Mouse (Mus musculus): Measurements from ENCODE around the gene Fam131a. TPM values are rescaled to one million over a fixed set of nuclear protein-coding genes. Genes with fewer than 3 reads are reported as not detected.

The Fam131a gene
- polyA plus RNA-seq, 1 experiment from 2014 or later, result 11.8 TPM

GRCm38 (mm10) chr16:20725750-20726149 is 32.7 kb downstream of the Fam131a start:
- Histone ChIP-seq H3K36me3 (ENCODE audit: control insufficient read depth, insufficient read depth, low read length) (no peaks in the 10 kb centered on the region), H3K4me1 (replicated peaks; ENCODE audit: control insufficient read depth, insufficient read depth, low read length) (no peaks in the 10 kb centered on the region), H3K27ac (ENCODE audit: low read depth, low read length) (no peak overlapping the region), H3K27me3 (ENCODE audit: control insufficient read depth, insufficient read depth, low read length) (no peaks in the 10 kb centered on the region; the same call in 1 of the 2 replicates), H3K9ac (ENCODE audit: low read depth, low read length) (no peak overlapping the region), H3K9me3 (ENCODE audit: control insufficient read depth, low read length) (no peaks in the 10 kb centered on the region), H3K4me3 (ENCODE audit: low read depth, low read length) (no peak overlapping the region), H3K4me2 (replicated peaks; ENCODE audit: low read depth, low read length) (no peak overlapping the region)
- ATAC-seq (ENCODE audit: low FRiP score) (no peak), DNase-seq (ENCODE audit: low spot score) (no peak)
- 75% methylated on average over 4 of the region's 4 CpGs for WGBS

DNA sequence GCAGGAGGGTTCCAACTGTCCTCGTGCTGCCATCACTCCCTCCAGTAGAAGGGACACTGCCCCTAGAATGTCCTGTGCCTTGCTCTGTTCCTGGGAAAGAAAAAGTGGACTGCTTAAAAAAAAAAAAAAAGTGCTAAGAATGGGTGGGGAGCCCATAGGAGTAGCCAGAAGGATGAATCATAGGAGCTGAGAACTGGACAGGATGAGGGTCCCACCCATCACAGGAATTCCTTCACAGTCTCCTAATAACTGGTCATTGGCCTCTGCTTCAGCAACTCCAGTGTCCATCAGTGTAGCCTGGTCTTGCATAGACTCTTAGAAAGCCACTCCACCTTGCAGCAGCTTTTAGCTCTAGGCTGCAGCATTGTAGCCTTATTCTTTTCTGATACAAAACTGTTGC is 33.3 kb downstream of the Fam131a start:
- no peak for ATAC-seq (ENCODE audit: low FRiP score)
- H3K9me3 ChIP-seq (ENCODE audit: control insufficient read depth, low read length), result no peaks in the 10 kb centered on the region
- no peak overlapping the region for H3K4me2 ChIP-seq (replicated peaks; ENCODE audit: low read depth, low read length)
- DNase-seq (ENCODE audit: low spot score), result no peak
- no peak overlapping the region for H3K9ac ChIP-seq (ENCODE audit: low read depth, low read length)
- no peaks in the 10 kb centered on the region; the same call in 1 of the 2 replicates for H3K27me3 ChIP-seq (ENCODE audit: control insufficient read depth, insufficient read depth, low read length)
- no peaks in the 10 kb centered on the region for H3K4me1 ChIP-seq (replicated peaks; ENCODE audit: control insufficient read depth, insufficient read depth, low read length)
- 73% methylated on average over 1 of the region's 1 CpGs for WGBS
- H3K4me3 ChIP-seq (ENCODE audit: low read depth, low read length), result no peak overlapping the region
- no peaks in the 10 kb centered on the region for H3K36me3 ChIP-seq (ENCODE audit: control insufficient read depth, insufficient read depth, low read length)
- H3K27ac ChIP-seq (ENCODE audit: low read depth, low read length), result no peak overlapping the region

- no peak for DNase-seq (ENCODE audit: low spot score)
- no peak for ATAC-seq (ENCODE audit: low FRiP score)
- Histone ChIP-seq H3K27ac (ENCODE audit: low read depth, low read length) (no peak overlapping the region), H3K9ac (ENCODE audit: low read depth, low read length) (no peak overlapping the region), H3K9me3 (ENCODE audit: control insufficient read depth, low read length) (no peaks in the 10 kb centered on the region), H3K36me3 (ENCODE audit: control insufficient read depth, insufficient read depth, low read length) (no peaks in the 10 kb centered on the region), H3K4me1 (replicated peaks; ENCODE audit: control insufficient read depth, insufficient read depth, low read length) (peaks cover 6% of the 10 kb centered on the region), H3K4me2 (replicated peaks; ENCODE audit: low read depth, low read length) (no peak overlapping the region), H3K4me3 (ENCODE audit: low read depth, low read length) (no peak overlapping the region), H3K27me3 (ENCODE audit: control insufficient read depth, insufficient read depth, low read length) (peaks cover 15% of the 10 kb centered on the region)
- WGBS, result 35% methylated on average over 5 of the region's 5 CpGs
These were observed 37.3 kb downstream of the Fam131a start for GRCm38 (mm10) chr16:20730293-20730711.

- Histone ChIP-seq H3K27ac (ENCODE audit: low read depth, low read length) (no peak overlapping the region), H3K4me2 (replicated peaks; ENCODE audit: low read depth, low read length) (no peak overlapping the region), H3K36me3 (ENCODE audit: control insufficient read depth, insufficient read depth, low read length) (no peaks in the 10 kb centered on the region), H3K4me3 (ENCODE audit: low read depth, low read length) (no peak overlapping the region), H3K27me3 (ENCODE audit: control insufficient read depth, insufficient read depth, low read length) (peaks cover 17% of the 10 kb centered on the region), H3K4me1 (replicated peaks; ENCODE audit: control insufficient read depth, insufficient read depth, low read length) (peaks cover 6% of the 10 kb centered on the region), H3K9ac (ENCODE audit: low read depth, low read length) (no peak overlapping the region), H3K9me3 (ENCODE audit: control insufficient read depth, low read length) (no peaks in the 10 kb centered on the region)
- WGBS, result 74% methylated on average over 5 of the region's 5 CpGs
- DNase-seq (ENCODE audit: low spot score), result no peak
- ATAC-seq (ENCODE audit: low FRiP score), result no peak
These were observed 38.6 kb downstream of the Fam131a start for GRCm38 (mm10) chr16:20731688-20732087.

DNA sequence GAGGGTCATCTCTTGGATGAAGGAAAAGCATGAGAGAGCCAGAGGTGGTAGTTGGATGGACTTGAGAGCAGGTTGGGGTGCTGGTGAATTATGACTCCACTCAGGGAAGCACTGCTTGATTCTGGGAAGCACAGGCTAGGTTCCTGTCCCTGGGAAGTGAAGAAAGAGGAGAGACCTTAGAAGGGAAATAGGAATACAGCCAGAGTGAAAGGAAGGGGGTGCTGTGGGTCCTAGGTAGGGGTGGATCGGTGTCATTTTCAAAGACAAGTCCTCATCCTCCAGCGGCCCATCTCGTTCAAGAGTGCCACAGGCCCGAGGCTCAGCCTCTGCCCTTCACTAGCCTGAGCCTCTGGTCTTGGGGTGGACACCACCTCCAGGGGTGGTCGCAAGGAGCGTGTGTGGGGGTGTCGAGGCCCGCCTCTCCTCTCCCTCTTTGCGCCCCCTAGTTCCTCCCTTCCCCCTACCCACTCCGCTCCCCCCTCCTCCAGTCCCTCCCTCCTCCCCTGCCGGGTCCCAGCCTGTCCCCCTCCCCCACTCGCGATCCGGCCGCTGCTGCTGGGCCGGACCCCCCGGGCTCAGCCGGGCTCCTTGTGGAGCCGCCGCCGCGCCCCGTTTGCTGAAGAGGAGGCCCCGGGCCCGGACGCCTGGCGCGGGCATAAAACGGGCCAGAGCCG is 39.3 kb downstream of the Fam131a start:
- Histone ChIP-seq H3K27me3 (ENCODE audit: control insufficient read depth, insufficient read depth, low read length) (peaks cover 17% of the 10 kb centered on the region), H3K9me3 (ENCODE audit: control insufficient read depth, low read length) (no peaks in the 10 kb centered on the region), H3K27ac (ENCODE audit: low read depth, low read length) (peak overlapping the region; percentile 74), H3K4me3 (ENCODE audit: low read depth, low read length) (peak overlapping the region; percentile 61), H3K4me1 (replicated peaks; ENCODE audit: control insufficient read depth, insufficient read depth, low read length) (peaks cover 6% of the 10 kb centered on the region), H3K9ac (ENCODE audit: low read depth, low read length) (peak overlapping the region; percentile 69), H3K36me3 (ENCODE audit: control insufficient read depth, insufficient read depth, low read length) (no peaks in the 10 kb centered on the region), H3K4me2 (replicated peaks; ENCODE audit: low read depth, low read length) (peak overlapping the region; percentile 92)
- DNase-seq (ENCODE audit: low spot score), result peak; percentile 71
- ATAC-seq (ENCODE audit: low FRiP score), result peak; percentile 61
- WGBS, result 0% methylated on average over 22 of the region's 30 CpGs

DNA sequence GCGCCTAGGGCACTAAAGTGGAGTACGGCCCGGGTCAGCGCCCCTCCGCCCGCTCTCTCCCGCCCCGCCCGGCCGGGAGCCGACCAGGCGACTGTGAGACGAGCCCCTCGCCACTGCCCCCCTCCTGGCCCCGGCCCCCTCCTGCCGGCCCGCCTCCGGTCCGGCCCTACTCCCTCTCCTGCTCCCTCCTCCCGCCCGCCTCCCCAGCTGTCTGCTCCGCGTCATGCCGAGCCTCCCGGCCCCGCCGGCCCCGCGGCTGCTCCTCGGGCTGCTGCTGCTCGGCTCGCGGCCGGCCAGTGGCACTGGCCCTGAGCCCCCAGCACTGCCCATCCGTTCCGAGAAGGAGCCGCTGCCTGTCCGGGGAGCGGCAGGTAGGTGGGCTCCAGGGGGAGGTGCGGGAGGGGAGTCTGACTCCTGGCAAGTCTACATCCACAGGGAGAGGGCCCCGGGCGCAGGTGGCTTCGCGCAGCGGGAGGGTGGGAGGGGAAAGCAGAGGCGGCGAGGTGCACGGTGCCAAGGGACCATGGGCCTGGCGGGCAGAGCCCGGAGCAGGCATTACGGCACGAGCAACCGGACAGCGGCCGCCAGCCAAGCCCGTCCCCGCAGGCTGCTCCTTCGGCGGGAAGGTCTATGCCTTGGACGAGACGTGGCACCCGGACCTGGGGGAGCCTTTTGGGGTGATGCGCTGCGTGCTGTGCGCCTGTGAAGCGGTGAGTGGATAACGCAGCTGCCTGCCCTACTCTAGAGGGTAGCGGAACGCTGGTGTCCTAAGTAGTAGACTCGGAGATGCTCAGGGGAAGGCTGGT is 40.1 kb downstream of the Fam131a start, which contains the start of gene Chrd:
Gene Chrd (plus strand): TSS at position 203 of the 806 bp plus-strand sequence.
- DNase-seq (ENCODE audit: low spot score) (peak; percentile 80), ATAC-seq (ENCODE audit: low FRiP score) (peak; percentile 86)
- peaks cover 6% of the 10 kb centered on the region for H3K4me1 ChIP-seq (replicated peaks; ENCODE audit: control insufficient read depth, insufficient read depth, low read length)
- peak within 1 kb of the TSS; percentile 74 for H3K27ac ChIP-seq (ENCODE audit: low read depth, low read length)
- no peaks in the 10 kb centered on the region for H3K36me3 ChIP-seq (ENCODE audit: control insufficient read depth, insufficient read depth, low read length)
- H3K4me2 ChIP-seq (replicated peaks; ENCODE audit: low read depth, low read length), result peak within 1 kb of the TSS; percentile 92
- H3K9ac ChIP-seq (ENCODE audit: low read depth, low read length), result peak within 1 kb of the TSS; percentile 69
- H3K9me3 ChIP-seq (ENCODE audit: control insufficient read depth, low read length), result no peaks in the 10 kb centered on the region
- peak within 1 kb of the TSS; percentile 61 for H3K4me3 ChIP-seq (ENCODE audit: low read depth, low read length)
- H3K27me3 ChIP-seq (ENCODE audit: control insufficient read depth, insufficient read depth, low read length), result peaks cover 17% of the 10 kb centered on the region
- WGBS, result 0% methylated on average over 41 of the region's 70 CpGs

- Histone ChIP-seq H3K36me3 (ENCODE audit: control insufficient read depth, insufficient read depth, low read length) (no peaks in the 10 kb centered on the region), H3K9ac (ENCODE audit: low read depth, low read length) (peak within 1 kb of the TSS; percentile 69), H3K4me2 (replicated peaks; ENCODE audit: low read depth, low read length) (peak within 1 kb of the TSS; percentile 92), H3K27me3 (ENCODE audit: control insufficient read depth, insufficient read depth, low read length) (peaks cover 17% of the 10 kb centered on the region), H3K9me3 (ENCODE audit: control insufficient read depth, low read length) (no peaks in the 10 kb centered on the region), H3K27ac (ENCODE audit: low read depth, low read length) (no peak within 1 kb of the TSS), H3K4me3 (ENCODE audit: low read depth, low read length) (peak within 1 kb of the TSS; percentile 61), H3K4me1 (replicated peaks; ENCODE audit: control insufficient read depth, insufficient read depth, low read length) (peaks cover 6% of the 10 kb centered on the region)
- WGBS, result 2% methylated on average over 45 of the region's 45 CpGs
- DNase-seq (ENCODE audit: low spot score) (peak; percentile 61), ATAC-seq (ENCODE audit: low FRiP score) (no peak)
These were observed 41.0 kb downstream of the Fam131a start, which contains the start of gene Thpo for GRCm38 (mm10) chr16:20733731-20734730. TSS of gene Thpo (minus strand) at chr16:20734511.

DNA sequence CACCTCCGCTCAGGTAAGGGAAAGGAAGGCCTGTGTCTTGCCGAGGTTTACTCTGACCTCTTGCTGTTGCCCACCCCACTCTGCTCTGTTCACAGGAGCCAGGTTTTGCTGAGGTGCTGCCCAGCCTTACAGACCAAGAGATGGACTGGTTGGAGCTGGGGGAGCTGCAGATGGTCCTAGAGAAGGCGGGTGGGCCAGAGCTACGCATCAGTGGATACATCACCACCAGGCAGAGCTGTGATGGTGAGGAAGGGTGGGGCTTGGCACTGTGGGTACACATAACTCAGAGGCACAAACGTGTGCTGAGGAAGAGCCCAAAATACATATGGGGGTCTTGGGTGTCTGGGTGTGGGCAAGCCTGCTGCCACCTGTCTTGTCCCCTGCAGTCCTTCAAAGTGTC is 42.6 kb downstream of the Fam131a start:
- DNase-seq (ENCODE audit: low spot score) (no peak), ATAC-seq (ENCODE audit: low FRiP score) (no peak)
- Histone ChIP-seq H3K27me3 (ENCODE audit: control insufficient read depth, insufficient read depth, low read length) (peaks cover 17% of the 10 kb centered on the region), H3K4me2 (replicated peaks; ENCODE audit: low read depth, low read length) (no peak overlapping the region), H3K36me3 (ENCODE audit: control insufficient read depth, insufficient read depth, low read length) (0 out of 2 replicates have a peak, but pooled peaks cover 2% of the 10 kb centered on the region), H3K27ac (ENCODE audit: low read depth, low read length) (no peak overlapping the region), H3K9ac (ENCODE audit: low read depth, low read length) (no peak overlapping the region), H3K9me3 (ENCODE audit: control insufficient read depth, low read length) (no peaks in the 10 kb centered on the region), H3K4me1 (replicated peaks; ENCODE audit: control insufficient read depth, insufficient read depth, low read length) (peaks cover 6% of the 10 kb centered on the region), H3K4me3 (ENCODE audit: low read depth, low read length) (no peak overlapping the region)
- WGBS, result 82% methylated on average over 5 of the region's 5 CpGs

All from hindbrain, embryonic 11.5 days (tissue).